Mouse (Mus musculus): ENCODE results near the gene Itga4.

Gene Itga4

DNA sequence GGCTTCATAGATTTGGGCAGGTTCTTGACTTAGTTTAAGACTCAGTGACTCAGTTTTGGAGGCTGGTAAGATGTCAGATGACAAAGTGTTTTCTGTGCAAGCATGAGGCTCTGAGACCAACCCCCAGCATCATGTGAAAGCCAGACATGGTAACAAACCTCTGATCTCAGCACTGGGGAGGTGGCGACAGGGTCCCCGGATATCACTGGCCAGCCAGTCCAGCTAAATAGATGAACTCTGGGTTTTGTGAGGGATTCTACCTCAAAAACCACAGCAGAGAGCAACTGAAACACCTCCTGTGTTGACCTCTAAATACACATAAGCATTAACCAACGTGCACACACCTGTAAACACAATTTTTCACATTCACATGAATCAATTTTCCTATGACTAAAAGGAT, 12.0 kb downstream of the Itga4 start:
- DNase-seq = no peak

DNA sequence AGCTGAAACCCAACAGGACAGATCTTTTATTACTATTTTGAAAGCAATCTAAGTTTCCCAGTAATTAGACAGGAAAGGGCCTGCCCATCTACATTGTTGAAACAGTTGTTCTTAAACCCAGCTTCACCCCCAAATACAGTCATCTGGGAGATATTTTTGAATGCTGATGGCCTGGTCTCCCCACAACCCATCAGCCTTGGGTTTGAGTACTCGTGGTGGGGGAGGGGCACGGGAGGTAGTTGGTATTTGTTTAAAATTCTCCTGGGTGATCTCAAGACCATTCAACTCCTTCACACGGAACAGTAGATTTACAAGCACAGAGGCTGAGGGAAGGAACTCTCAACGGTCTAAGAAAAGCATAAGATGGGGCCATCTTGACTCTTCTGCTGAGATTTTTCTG, 13.6 kb downstream of the Itga4 start:
- DNase-seq = no peak

DNA sequence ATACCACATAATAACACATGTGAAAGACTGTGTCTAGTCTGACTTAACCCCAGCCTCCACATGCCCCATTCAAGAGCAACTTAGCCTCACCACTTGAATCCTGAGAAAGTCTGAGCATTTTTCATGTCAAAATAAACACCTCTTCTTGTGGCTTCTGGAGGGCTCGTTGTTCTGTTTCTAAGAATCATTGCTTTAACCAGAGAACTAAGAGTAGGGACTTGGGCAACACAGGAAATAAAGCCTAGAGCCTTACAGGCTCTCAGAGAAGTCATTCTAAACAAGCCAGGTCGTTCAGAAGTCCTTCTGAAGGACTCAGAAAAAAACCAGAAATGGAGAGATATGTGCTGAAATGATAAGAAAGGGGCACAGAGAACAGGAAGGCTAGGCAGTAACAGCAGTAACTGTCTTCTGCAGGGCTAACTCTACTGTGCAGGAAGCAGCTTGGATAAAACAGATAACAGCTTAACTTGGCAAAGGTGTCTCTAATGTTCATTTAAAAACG, 14.9 kb downstream of the Itga4 start:
- no peak for DNase-seq

DNA sequence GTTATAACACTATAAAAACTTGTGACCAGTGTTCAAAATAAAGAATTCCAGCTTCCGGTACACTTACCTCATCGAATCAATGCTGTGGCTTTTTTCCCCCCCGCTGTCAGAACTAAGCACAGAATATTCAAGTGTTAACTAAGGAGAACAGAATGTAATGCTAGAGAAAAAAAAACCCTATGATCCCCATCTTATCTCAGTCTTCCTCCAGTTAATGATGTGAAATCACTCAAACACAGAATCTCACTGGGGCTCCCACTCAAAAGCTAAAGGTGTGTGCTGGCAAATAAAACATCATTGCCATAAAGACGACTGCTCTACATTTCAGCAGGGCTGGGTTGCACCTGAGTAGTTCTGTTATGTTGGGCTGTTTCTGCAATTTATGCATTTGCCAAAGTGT, 16.6 kb downstream of the Itga4 start:
- DNase-seq = no peak

DNA sequence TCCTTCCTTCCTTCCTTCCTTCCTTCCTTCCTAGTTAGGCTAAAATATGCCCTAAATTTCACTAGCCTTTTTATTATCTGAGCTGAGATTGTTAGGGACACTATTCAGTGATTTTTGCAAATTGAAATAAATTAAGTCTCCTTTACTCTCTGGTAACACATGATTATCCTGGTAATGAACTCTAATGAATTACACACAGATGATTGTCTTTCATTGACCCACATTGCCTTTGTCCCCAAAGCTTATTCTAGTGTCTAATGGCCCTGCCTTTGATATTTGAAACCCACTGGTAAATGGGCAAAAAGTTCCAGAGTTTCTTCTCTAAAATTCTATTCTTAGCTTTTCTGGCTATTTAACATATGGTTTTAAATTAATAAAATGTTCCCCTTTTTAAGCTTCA, 23.4 kb downstream of the Itga4 start:
- DNase-seq = no peak

DNA sequence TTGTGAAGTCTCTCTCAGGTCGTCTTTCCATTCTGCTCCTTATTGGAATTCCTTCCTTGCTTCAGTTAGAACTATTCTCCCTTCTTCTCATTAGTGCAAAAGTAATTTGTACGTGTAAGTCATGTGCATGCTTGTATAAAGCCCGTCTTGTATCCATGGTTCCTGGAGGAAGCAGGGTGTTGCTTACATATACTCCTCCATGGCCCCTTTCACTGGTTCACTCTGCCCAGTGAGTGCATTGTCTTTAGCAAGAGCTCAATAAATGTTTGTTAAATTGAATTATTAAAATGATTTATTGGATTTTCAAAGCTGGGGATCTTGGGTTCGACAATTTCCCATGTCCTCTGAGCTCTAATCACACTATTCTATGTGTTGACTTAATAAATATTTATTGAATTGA, 29.0 kb downstream of the Itga4 start:
- no peak for DNase-seq

DNA sequence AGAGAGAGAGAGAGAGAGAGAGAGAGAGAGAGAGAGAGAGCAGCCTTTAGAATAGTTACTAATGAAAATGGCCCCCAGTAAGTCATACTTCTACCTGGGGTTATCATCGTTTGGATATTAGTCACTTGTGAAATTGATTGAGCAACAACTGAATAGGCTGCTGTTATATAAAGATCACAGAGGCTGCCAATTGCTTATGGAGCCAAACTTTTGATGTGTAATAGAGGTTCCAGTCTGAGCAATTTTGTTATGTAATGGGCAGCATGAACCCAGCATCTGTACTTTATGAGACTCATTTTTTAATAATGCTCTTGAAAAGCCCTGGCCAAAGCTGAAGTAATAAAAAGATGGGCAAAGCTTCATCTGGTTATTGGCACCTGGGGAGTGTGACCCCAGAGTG, 34.9 kb downstream of the Itga4 start:
- no peak for DNase-seq

DNA sequence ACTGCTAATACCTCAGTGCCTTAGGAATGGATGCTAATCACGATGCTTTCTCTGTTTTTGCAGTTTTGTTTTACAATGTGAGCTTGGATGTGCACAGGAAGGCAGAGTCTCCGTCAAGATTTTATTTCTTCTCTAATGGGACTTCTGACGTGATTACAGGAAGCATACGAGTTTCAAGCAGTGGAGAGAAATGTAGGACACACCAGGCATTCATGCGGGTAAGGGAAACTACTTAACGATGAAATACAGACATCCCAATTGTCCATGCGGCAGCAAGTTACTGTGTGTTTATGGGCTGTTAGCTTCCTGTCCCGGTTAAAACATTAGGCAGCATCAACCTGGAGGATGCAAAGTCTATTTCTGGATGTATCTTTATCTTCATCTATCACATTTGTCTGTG, 36.7 kb downstream of the Itga4 start:
- DNase-seq = no peak

DNA sequence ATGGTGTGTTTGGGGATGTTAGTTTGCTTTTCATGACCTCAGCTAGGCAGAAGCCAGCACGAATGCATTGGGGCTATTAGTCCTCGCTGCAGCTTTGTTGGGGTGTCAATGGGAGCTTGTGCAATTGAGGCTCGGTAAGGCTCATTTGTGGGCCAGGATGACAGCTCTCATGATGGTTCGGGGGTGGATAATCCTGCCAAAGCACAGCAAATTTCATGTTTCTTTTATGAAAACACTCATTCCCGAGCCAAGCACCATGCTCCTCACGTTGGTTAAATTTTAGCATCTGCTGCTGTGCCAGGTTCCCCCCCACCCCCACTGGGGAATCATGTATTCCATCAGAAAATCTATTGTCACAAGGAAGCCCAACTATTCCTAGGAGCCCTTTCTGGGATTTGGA, 37.2 kb downstream of the Itga4 start:
- DNase-seq = no peak

DNA sequence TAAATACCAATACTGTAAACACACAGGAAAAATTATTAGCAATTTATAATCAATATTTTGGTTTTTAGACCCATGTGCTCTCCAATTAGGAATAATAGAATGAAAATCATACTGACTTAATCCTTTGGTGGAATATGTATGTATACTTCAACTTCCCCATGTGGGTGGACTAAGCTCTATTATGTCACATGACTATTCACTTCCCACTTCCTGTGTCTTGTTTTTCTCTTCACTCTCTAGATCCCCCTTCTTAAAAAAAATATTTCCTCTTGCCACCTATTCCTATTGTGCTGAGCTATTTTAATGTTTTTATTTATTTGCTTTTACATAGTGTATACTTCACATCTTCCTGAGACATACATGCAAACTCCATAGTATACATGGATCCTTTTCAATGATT, 47.2 kb downstream of the Itga4 start:
- DNase-seq = no peak

DNA sequence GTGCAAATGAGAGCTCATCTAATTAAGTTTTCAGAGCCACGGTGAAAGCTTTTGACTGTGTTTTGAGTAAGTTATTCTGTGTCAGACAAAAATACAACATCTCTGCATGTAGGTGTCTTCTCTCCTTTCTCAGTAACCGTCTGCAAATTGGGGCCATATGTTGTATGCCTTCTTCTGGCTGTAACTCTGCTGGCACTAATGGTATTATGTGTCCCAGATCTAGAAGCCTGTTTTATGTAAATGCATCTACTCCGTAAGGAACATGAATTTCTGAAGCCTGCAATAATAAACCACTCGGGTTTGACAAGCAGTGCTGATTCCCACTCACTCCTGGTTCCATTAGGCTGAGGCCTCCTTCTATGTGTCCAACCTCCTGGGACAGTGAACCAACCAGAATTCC, 52.3 kb downstream of the Itga4 start:
- DNase-seq = no peak

DNA sequence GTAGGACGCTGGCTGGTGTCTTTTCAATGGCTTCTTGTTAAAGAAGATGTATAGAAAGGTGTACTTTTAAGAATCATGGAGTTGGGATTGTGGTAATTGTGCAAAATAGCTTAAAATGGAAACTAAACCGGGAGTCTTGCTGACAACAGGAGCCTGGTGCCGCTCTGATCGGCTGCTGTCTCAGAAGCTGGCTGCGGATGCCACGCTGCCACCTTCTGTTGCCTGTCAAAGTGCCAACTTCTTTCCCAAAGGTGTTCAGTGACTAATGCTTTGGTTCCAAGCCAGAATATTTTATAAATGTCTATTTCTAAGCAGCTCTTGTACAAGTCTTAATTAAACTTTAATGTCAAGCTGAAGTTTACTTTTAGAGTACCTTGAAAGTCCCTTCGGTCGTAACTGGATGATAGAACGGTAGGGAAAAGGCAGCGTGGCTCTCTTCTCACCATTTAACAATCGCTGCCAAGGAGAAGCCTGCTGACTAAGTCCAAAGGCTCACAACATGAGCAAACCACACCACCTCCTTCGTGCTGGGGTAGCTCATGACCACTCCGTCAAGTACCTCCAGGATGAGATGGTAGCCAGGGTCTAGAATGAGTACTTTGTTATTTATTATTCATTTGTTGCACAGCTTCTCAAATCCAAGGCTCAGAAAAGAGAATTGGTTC, 54.4 kb downstream of the Itga4 start:
- DNase-seq = peak in 1 of 2 experiments; percentile 31

DNA sequence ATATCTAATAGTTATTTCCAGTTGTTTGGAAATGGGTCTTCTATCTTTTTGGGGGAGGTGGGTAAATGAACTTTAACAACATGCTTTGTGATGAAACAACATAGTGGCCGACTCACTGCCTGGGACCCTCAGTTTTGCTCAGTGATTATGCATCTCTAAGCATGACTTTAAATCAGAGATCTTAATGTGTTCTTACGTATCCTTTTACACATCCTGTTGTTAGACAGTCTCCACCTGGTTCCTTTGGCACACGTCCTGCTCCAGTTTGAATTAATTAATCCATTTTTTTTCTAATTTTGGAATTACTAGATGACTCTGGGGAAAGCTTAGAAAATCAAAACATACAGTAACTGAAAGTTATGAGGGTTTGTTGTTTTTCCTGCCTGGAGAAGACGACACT, 57.3 kb downstream of the Itga4 start:
- no peak for DNase-seq

DNA sequence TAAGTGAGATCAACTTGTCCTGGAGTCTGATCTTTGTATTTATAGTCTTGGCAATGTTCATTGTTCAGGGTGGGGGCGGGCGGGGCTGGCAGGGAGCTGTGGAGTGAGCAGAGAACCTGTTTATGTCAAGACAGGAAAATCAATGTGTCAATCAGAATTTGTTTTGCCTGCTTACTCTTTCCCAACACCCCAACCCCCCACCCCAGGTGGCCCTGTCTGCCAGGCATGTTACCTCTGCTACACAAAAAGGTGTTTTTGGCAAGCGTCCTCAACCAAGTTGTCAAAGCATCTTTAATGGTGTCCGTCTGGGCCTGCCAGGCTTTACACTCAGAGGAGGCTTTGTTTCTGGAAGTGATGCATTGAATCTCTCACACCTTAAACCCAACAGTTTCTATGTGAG, 59.9 kb downstream of the Itga4 start:
- DNase-seq = no peak

DNA sequence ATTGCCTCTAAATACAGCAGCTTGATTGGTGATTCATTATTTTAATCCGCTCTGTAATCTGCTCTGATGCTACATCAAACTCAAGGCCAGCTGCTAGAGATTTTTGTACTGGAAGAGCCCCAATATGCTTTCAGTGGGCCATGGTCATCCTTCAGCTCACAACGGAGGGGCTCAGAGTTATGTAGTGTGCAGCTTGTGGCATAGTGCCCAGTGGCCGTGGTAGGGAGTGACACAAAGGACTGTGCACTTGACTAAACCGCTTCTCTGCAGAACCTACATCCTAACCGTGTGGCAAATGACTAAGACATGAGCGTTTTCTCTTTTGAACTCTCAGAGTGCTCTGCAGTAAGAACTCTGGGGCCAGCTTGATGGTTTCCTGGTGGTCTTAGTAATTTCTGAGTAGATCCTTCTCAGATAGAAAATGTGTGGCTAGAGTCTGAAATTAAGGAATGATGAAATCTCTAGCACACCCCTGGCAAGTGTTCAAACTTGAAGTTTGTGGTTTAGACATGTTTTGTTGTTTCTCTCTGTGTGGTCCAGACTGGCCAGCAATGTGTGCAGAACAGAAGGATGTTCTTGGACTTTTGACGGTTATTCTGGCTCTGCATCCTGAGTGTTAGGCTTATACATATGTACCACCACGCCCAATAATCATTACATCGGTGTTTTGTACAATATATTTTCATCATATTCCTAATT, 61.1 kb downstream of the Itga4 start:
- no peak for DNase-seq

DNA sequence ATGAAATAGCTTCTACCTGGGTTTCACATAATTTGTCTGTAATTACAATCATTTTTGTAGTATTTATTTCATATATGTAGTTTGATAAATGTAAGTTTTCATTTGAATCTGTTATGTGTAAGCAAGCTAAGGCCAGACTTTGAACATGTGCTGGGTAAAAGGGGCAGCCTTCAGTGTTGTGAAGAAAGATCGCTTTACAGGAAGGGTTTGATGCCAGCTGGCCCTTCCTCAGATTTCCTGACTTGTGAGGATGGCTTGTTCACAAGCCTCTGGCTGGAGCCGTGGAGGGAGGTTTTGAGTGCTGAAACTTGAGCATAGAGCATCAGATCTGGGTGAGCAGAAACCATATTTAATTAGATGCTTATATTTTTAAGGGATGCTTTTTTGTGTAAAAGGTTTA, 72.9 kb downstream of the Itga4 start:
- no peak for DNase-seq

DNA sequence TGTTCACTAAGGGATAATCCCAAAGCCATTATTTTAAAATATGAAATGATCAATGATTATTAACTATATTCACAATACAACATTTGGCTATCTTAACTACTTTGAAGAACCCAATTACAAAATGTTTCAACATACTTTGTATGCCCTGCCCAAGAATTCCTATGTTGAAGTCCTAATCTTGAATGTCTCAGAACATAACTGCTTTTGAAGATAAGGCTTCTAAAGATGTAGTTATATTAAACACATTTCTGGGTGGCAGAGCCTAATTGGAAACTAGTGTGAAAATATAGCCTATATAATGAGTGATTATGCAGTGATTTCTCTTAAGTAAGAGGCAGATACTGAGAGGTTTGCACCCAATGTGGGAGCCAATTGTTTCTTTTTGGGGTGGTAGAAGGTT, 79.4 kb downstream of the Itga4 start:
- DNase-seq = no peak

DNA sequence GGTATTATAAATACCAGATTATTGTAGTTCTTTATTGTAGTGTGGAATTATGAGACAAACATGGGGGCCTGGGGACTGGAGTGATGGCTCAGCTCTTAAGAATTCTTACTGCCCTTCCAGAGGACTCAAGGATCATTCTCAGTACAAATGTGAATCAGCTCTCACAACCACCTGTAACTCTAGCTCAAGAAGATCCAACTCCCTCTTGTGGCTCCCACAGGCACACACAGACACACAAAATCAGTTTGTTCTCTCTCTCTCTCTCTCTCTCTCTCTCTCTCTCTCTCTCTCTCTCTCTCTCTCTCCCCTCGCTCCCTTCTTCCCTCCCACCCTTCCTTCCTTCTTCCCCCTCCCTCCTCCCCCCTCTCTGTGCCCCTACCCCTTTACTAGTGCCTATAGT, 80.9 kb downstream of the Itga4 start:
- DNase-seq = no peak

DNA sequence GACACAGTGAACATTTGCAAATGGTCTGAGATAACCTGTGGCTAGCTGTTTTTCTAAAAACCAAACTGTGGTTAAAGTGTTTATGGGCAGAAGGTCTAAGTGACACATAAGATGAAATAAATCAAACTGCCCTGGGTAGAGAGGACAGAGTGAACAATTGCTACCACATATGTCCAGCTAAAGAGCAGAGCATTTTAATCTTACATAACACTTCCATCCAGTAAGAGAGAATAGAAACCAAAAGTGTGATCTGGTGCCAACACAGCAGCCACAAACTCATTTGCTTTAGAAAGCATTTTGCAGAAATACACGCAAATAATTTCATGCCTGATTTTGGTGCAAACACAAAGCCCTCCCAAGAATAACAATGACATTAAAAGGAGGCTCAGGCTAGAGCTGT, 83.8 kb downstream of the Itga4 start:
- DNase-seq = no peak

DNA sequence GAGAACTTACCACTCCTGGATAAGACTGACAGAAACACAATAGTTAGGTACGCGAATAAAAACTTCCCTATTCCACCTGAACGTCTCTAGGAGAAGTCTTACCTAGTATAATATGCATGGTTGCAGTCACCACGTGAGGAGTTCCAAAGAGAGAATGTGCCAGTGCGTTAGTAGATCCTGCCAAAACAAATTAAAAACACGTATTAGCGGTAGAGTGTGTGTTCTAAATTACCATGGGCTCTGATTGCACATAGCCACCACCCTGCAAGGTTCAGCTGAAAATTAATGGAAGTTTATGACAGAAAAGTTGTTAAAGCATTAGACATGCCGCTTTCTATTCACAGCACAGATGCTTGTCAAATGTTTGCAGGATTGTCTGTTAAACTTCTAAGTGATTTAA, 87.9 kb downstream of the Itga4 start:
- DNase-seq = no peak

DNA sequence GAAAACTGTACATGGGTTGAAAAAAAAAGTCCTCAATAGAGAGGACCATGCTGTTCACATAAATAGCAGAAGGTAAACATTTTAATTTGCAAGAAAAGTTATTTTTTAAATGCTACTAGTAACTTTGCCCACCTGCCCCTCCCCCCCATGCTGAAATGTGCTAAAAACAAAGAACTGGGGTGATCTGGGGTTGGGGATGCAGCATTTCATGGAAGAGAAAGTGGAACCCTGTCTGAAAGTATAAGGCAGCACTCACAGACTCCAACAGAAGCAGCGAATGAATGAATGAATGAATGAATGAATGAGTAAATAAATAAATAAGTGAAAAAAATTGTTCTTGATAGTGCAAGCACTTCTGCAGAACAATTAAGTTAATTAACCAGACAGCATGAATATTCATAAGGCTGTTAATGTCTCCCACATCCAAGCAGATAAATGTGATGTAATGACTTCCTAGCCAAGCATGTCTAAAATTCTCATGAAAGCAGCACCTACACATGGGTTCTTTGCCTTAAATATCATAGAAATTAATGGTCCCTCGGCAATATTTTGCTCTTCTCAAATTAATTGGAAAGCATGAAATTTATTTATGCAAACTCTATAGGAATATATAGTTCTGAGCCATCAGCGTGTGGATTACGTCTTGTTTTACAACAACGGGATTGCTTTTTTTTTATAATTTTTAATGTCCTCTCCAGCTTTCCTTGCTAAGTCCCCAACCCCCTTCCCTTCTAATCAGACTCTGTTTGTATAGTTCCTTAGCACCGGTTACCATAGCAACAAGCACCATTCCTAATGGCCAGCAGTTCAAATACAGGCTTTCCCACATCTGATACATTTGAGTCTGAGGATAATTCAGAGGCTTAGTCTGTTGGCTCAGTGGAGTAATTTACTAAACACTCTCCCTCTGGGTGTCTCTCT, 96.2 kb downstream of the Itga4 start:
- DNase-seq = no peak

DNA sequence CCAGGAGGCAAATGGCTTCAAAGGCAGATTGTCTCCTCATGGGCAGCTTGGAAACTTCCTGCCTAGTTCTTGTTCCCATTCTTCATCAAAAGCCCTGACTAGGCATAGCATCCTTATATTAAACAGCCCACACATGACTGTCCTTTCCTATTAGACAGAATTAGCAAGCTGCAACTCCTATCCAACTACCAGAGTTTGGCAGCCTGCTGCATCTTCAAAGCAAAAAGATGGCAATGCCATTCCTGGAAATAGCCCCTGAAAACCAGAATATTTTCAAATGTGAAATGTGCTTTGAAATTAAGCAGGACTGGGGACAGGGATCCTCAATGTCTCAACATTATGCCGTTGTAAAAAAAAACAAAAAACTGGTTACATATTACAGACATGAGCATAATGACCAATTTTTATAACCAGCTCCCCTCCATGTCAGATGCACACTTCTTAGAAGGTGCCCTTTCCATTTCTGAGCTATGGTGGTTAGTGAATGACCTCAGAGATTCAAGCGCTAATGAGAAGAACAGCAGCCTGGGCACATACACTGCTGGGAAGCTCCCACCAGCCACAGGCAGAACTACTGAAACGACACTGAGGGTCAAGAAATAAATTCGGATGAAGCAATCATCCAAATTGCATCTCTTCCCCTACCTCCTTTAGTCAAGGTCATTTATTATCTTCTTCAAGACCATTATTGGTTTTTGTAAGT, 97.0 kb downstream of the Itga4 start:
- DNase-seq = no peak

DNA sequence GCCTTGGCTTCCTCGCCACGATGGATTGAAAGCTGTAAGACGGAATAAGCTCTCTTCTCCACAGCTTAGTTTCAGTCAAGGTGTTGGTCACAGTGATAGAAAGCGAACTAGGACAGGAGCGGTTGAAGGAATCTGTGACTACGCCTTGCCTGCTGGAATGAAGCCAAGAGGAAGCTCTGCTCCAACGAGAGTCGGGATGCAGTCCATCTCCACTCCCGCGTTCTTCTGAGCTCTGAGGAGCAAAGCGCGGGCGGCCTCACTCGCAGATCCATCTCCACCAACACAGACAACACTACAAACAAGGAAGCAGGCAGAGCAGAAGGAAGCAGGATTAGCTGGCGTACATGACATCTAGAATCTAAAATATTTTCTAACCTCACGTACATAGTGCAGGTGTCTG, 99.5 kb downstream of the Itga4 start:
- no peak for DNase-seq

All from kidney, postnatal 25 days (tissue).